Mouse (Mus musculus) testis, adult 2 months (tissue): ENCODE measurements around the gene Spz1.

Source experiments
- CTCF ChIP-seq: fragments of 200-500 bp; IDR thresholded peaks from 2 replicates; pipeline ENCODE4 v1.5.1; 2012; ENCODE audit warnings: low read depth, mild to moderate bottlenecking, inconsistent platforms, low read length, moderate library complexity; ENCODE audit not compliant: control insufficient read depth, insufficient read depth, insufficient replicate concordance
- POLR2A ChIP-seq: fragments of 200-500 bp; IDR thresholded peaks from 2 replicates; pipeline ENCODE4 v1.6.1; 2012; ENCODE audit warnings: low read depth, mild to moderate bottlenecking, inconsistent platforms, low read length, moderate library complexity; ENCODE audit not compliant: control insufficient read depth

DNA sequence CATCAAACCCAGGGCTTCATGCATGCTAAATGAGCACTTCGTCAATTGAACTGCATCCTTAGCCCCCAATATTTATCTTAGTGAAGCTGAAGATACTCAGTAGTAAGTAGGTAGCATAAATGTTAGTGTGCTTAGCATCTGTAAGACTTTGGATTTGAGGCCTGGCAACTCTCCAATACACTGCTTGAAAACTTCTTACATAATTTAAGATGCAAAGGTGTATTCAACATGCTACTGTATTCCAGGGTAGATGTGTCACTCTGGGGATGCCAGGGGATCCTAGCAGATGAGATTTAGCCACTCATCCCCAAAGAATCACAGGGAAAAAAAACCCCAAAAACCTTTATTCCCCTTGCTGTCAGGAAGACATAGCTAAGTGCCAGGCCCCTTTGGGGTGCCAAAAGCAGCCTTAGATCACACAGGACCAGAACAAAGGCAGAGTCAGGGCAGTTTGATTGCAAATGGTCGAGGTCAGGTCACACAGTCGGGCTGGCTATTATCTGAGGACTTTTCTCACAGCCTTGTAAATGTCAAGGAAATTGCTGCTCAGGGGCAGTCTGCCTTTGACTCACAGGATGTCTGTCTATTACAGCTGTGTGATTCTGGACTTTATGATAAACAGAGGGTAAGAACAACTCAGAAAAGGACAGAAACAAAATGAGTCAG, 17.9 kb upstream of the Spz1 start:
- TF ChIP-seq CTCF = no peak
- TF ChIP-seq POLR2A = no peak
